Mouse (Mus musculus) v-Abl transformed pro-B cells (cell line): ENCODE data around the gene Mast1.

Experiments used
- in situ Hi-C, 2 experiments: fragments of 400-800 bp; cut with MboI; formaldehyde crosslinking; loops; one replicate each; pipeline ENCODE4 v1.15.1; 2025; ENCODE audit not compliant: unreplicated experiment in 2 of 2

Mast1 gene

GRCm38 (mm10) chr8:84974543-84975142, 37.5 kb upstream of the Mast1 start:
- in situ Hi-C loops, result loop anchor here (5.0 to 25.0 kb wide), 9 partner anchors 50 to 1613 kb away; partner anchors contain the start of genes Abcc12 (in 1 of the 2), Asna1 (in 1 of the 2), Lyl1 (in 1 of the 2) and Trir (in 1 of the 2)

- in situ Hi-C loops, result loop anchor here (5.0 to 25.0 kb wide), 7 partner anchors 51 to 1613 kb away; partner anchors contain the start of genes Abcc12 (in 1 of the 2), Asna1 (in 1 of the 2) and Trir (in 1 of the 2)
Observed at GRCm38 (mm10) chr8:84973803-84974542, 36.8 kb upstream of the Mast1 start.

- in situ Hi-C loops, result loop anchor here (5.0 to 25.0 kb wide), 7 partner anchors 52 to 1614 kb away; partner anchors contain the start of genes Abcc12 (in 1 of the 2), Asna1 (in 1 of the 2) and Trir (in 1 of the 2)
Observed at GRCm38 (mm10) chr8:84973079-84973478, 35.9 kb upstream of the Mast1 start.

- in situ Hi-C loops, result loop anchor here (5.0 to 25.0 kb wide), 7 partner anchors 54 to 1616 kb away; partner anchors contain the start of genes Abcc12 (in 1 of the 2), Asna1 (in 1 of the 2) and Trir (in 1 of the 2)
Observed at GRCm38 (mm10) chr8:84970913-84971312, 33.8 kb upstream of the Mast1 start.

- in situ Hi-C loops, result loop anchor here (5.0 to 25.0 kb wide), 7 partner anchors 55 to 1617 kb away; partner anchors contain the start of genes Abcc12 (in 1 of the 2), Asna1 (in 1 of the 2) and Trir (in 1 of the 2)
Observed at GRCm38 (mm10) chr8:84970135-84970790, 33.1 kb upstream of the Mast1 start.

- in situ Hi-C loops, result loop anchor here (5.0 to 25.0 kb wide), 9 partner anchors 55 to 1618 kb away; partner anchors contain the start of genes Asna1 (in 2 of the 2), Calr (in 2 of the 2), Rad23a (in 2 of the 2) and Trir (in 2 of the 2)
Observed at GRCm38 (mm10) chr8:84969241-84970134, 32.3 kb upstream of the Mast1 start, which contains the start of the genes Gm49661, Prdx2 and Rnaseh2a. Gm49661 (minus strand) TSS chr8:84969433. Prdx2 (plus strand) TSS chr8:84969587. Rnaseh2a (minus strand) TSS chr8:84969767.

GRCm38 (mm10) chr8:84968650-84969049, 31.5 kb upstream of the Mast1 start:
- in situ Hi-C loops, result loop anchor here (5.0 to 25.0 kb wide), 4 partner anchors 59 to 1619 kb away; partner anchors contain the start of genes Calr (in 2 of the 2), Rad23a (in 2 of the 2), Abcc12 (in 1 of the 2) and Asna1 (in 1 of the 2)

- in situ Hi-C loops, result loop anchor here (5.0 to 25.0 kb wide), 4 partner anchors 60 to 1620 kb away; partner anchors contain the start of genes Calr (in 2 of the 2), Rad23a (in 2 of the 2), Abcc12 (in 1 of the 2) and Asna1 (in 1 of the 2)
Observed at GRCm38 (mm10) chr8:84967532-84968304, 30.6 kb upstream of the Mast1 start.

GRCm38 (mm10) chr8:84966603-84967002, 29.4 kb upstream of the Mast1 start:
- in situ Hi-C loops, result loop anchor here (5.0 to 25.0 kb wide), 4 partner anchors 61 to 1621 kb away; partner anchors contain the start of genes Calr (in 2 of the 2), Rad23a (in 2 of the 2), Abcc12 (in 1 of the 2) and Asna1 (in 1 of the 2)

GRCm38 (mm10) chr8:84965731-84966291, 28.7 kb upstream of the Mast1 start:
- in situ Hi-C loops, result loop anchor here (5.0 to 25.0 kb wide), 4 partner anchors 61 to 1621 kb away; partner anchors contain the start of genes Calr (in 2 of the 2), Rad23a (in 2 of the 2), Abcc12 (in 1 of the 2) and Asna1 (in 1 of the 2)

GRCm38 (mm10) chr8:84963952-84964351, 26.8 kb upstream of the Mast1 start:
- in situ Hi-C loops, result loop anchor here (5.0 to 25.0 kb wide), 4 partner anchors 37 to 1623 kb away; partner anchors contain the start of genes Calr (in 2 of the 2), Rad23a (in 2 of the 2) and Abcc12 (in 1 of the 2)

GRCm38 (mm10) chr8:84959811-84960210, 22.7 kb upstream of the Mast1 start:
- in situ Hi-C loops, result loop anchor here (5.0 to 25.0 kb wide), 5 partner anchors 32 to 1627 kb away; partner anchors contain the start of genes Calr (in 2 of the 2), Rad23a (in 2 of the 2), Abcc12 (in 1 of the 2) and Hook2 (in 1 of the 2)

GRCm38 (mm10) chr8:84956768-84957167, 19.6 kb upstream of the Mast1 start:
- in situ Hi-C loops, result loop anchor here (5.0 to 25.0 kb wide), 3 partner anchors 36 to 1631 kb away; partner anchors contain the start of genes Abcc12 (in 1 of the 2) and Hook2 (in 1 of the 2)

GRCm38 (mm10) chr8:84952612-84953255, 15.6 kb upstream of the Mast1 start:
- in situ Hi-C loops, result loop anchor here in 1 of 2 experiments (25.0 kb wide), 2 partner anchors 710 to 1635 kb away; partner anchors contain the start of gene Abcc12

GRCm38 (mm10) chr8:84949753-84950152, 12.6 kb upstream of the Mast1 start:
- in situ Hi-C loops, result loop anchor here in 1 of 2 experiments (25.0 kb wide), 3 partner anchors 587 to 1638 kb away; partner anchors contain the start of gene Abcc12

GRCm38 (mm10) chr8:84947241-84947545, 10.0 kb upstream of the Mast1 start:
- in situ Hi-C loops, result loop anchor here in 1 of 2 experiments (25.0 kb wide), 1 partner anchor 585 kb away; no protein-coding TSS in a partner anchor
